Mouse (Mus musculus): ENCODE results near the gene Cdkn1a. TPM values are rescaled to one million over a fixed set of nuclear protein-coding genes. Genes with fewer than 3 reads are reported as not detected.

Gene Cdkn1a
- polyA plus RNA-seq, 1 experiment from 2014 or later: 114 TPM

DNA sequence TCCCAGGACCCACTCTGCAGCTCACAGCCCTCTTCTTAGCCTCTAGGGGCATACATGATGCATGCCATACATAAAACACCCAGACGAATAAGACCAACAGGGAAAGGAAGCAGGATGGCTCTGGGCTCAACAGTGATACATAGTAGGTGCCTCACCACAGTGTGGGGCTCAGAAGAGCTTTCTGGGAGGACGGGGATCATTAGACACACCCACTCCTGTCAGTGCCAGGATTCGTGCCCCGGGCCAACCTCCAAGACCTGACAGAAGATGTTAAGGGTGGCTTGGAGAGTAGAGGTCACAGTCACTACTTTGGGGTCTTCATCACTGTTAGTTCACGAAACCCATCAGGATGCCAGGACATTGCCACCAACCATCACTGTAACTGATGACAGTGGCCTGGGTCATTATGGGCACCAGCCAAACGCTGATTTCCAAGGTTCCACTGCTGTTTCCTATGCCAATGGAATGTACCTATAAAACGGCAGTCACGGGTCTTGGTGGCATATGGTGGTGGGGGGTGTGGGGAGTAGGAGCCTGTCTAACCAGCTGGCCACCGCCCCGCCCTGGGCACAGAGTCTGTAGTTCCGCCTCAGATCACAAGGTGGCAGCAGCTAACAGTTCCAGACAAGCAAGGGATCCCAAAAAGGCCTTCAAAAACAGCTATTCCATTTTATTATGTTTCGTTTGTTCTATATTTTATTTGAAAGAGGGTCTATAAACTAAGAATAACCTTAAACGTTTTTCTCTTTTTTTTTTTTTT, 41.8 kb upstream of the Cdkn1a start:
- 19% methylated on average over 13 of the region's 13 CpGs for WGBS
- H3K4me3 ChIP-seq (ENCODE audit: low read length): no peak overlapping the region
- peaks cover 23% of the 10 kb centered on the region for H3K4me1 ChIP-seq (ENCODE audit: control insufficient read depth, insufficient read depth, low read length)
- ATAC-seq: 0 out of 2 replicates have a peak, but pooled peaks have one; percentile 13
- H3K9ac ChIP-seq (ENCODE audit: low read depth, low read length): no peak overlapping the region
- no peaks in the 10 kb centered on the region for H3K27me3 ChIP-seq (replicated peaks; ENCODE audit: control insufficient read depth, insufficient read depth, low read length)
- H3K4me2 ChIP-seq (ENCODE audit: low read depth, low read length): no peak overlapping the region
- no peak overlapping the region for H3K27ac ChIP-seq (ENCODE audit: low read length)
- no peaks in the 10 kb centered on the region for H3K9me3 ChIP-seq (ENCODE audit: control insufficient read depth, low read length)
- peaks cover 10% of the 10 kb centered on the region for H3K36me3 ChIP-seq (ENCODE audit: control insufficient read depth, insufficient read depth, low read length)

DNA sequence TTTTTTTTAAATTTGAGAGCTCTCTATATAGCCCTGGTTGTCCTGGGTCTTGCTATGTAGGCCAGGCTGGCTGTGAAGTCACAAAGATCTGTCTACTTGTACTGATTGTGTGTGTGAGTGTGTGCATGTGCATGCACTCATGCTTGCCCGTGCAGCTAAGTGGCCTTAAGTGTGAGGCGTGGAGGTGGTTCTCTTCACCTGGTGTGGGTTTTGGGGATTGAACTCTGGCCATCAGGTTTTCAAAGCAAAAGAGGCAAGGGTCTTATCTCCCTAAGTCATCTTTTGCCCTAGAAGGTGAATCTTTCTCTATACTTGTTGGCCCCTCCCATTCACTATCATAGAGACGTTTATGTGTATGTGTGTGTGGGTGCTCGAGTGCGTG, 41.3 kb upstream of the Cdkn1a start:
- H3K4me2 ChIP-seq (ENCODE audit: low read depth, low read length): no peak overlapping the region
- no peak overlapping the region for H3K4me3 ChIP-seq (ENCODE audit: low read length)
- ATAC-seq: no peak
- H3K9ac ChIP-seq (ENCODE audit: low read depth, low read length): 0 out of 2 replicates have a peak overlapping the region, but pooled peaks have one; percentile 13
- H3K27ac ChIP-seq (ENCODE audit: low read length): peak overlapping the region; percentile 80
- H3K27me3 ChIP-seq (replicated peaks; ENCODE audit: control insufficient read depth, insufficient read depth, low read length): no peaks in the 10 kb centered on the region
- WGBS: 53% methylated on average over 5 of the region's 5 CpGs
- H3K9me3 ChIP-seq (ENCODE audit: control insufficient read depth, low read length): no peaks in the 10 kb centered on the region
- peaks cover 10% of the 10 kb centered on the region for H3K36me3 ChIP-seq (ENCODE audit: control insufficient read depth, insufficient read depth, low read length)
- peaks cover 29% of the 10 kb centered on the region for H3K4me1 ChIP-seq (ENCODE audit: control insufficient read depth, insufficient read depth, low read length)

DNA sequence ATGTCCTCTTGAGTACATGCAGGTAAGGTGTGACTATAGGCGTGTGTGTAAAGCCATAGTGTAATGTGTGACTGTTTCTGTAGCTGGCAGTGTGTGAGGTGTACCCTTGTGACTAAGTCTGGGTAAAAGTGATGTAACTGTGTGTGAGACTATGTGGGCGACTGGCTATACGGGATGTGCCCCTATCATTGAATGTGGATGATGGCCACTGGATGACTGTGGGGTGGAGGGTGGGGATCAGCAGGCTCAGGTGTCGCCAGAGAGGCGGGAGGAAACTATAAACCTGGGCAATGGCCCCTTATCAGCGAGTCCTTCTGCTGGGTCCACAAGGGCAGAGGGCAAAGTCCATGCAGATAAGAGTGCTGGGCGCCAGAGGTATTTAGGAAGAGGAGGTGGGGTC, 40.9 kb upstream of the Cdkn1a start:
- H3K4me2 ChIP-seq (ENCODE audit: low read depth, low read length): peak overlapping the region; percentile 44
- H3K9ac ChIP-seq (ENCODE audit: low read depth, low read length): peak overlapping the region; percentile 62; the same call in 1 of the 2 replicates
- no peaks in the 10 kb centered on the region for H3K27me3 ChIP-seq (replicated peaks; ENCODE audit: control insufficient read depth, insufficient read depth, low read length)
- WGBS: 52% methylated on average over 7 of the region's 7 CpGs
- peaks cover 30% of the 10 kb centered on the region for H3K4me1 ChIP-seq (ENCODE audit: control insufficient read depth, insufficient read depth, low read length)
- no peaks in the 10 kb centered on the region for H3K9me3 ChIP-seq (ENCODE audit: control insufficient read depth, low read length)
- H3K36me3 ChIP-seq (ENCODE audit: control insufficient read depth, insufficient read depth, low read length): peaks cover 10% of the 10 kb centered on the region
- 0 out of 2 replicates have a peak overlapping the region, but pooled peaks have one; percentile 10 for H3K4me3 ChIP-seq (ENCODE audit: low read length)
- peak overlapping the region; percentile 88 for H3K27ac ChIP-seq (ENCODE audit: low read length)
- ATAC-seq: peak; percentile 81

DNA sequence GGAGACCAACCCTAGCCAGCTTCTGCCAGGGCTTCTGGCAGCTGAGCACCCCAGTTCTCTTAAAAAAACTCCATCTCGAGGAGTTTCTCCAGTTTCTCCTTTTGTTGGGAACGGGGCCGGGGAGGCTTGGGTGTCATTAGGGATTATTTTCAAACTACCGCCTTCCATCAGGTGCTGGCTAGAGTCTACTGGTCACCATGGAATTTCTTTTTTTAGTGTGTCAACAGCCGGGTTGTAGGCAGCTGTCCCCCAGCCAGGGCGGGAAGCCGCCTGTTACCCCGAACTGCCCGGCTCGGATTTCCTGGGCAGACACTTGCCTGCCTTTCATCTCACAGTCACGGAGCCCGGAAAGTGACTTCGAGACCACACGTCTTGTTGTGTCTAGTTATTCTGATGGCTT, 40.0 kb upstream of the Cdkn1a start:
- Histone ChIP-seq H3K4me3 (ENCODE audit: low read length) (peak overlapping the region; percentile 14), H3K9ac (ENCODE audit: low read depth, low read length) (peak overlapping the region; percentile 62), H3K36me3 (ENCODE audit: control insufficient read depth, insufficient read depth, low read length) (peaks cover 10% of the 10 kb centered on the region), H3K27me3 (replicated peaks; ENCODE audit: control insufficient read depth, insufficient read depth, low read length) (no peaks in the 10 kb centered on the region), H3K4me1 (ENCODE audit: control insufficient read depth, insufficient read depth, low read length) (peaks cover 32% of the 10 kb centered on the region), H3K4me2 (ENCODE audit: low read depth, low read length) (peak overlapping the region; percentile 44), H3K9me3 (ENCODE audit: control insufficient read depth, low read length) (no peaks in the 10 kb centered on the region), H3K27ac (ENCODE audit: low read length) (peak overlapping the region; percentile 88)
- no peak for ATAC-seq
- WGBS: 31% methylated on average over 14 of the region's 14 CpGs

DNA sequence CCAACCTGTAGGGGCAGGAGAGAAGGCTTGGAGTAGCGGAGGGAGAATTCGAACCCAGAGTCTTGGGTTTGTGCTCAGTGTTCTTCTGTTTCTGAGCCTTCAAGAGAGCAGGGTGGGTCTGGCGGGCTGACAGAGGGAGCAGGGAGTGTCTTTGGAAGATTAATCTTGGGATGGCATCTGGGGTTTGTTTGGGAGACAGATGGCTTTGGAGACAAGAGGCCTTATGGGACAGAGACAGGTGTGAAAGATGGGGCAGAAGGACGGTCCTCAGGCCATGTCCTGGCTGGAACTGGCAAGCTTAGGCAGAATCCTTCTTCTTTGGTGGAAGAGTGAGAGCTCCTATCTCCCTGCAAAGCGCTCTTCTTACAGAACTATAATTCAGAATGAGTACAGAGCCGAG, 37.7 kb upstream of the Cdkn1a start:
- Histone ChIP-seq H3K9ac (ENCODE audit: low read depth, low read length) (no peak overlapping the region), H3K27me3 (replicated peaks; ENCODE audit: control insufficient read depth, insufficient read depth, low read length) (no peaks in the 10 kb centered on the region), H3K27ac (ENCODE audit: low read length) (no peak overlapping the region), H3K4me1 (ENCODE audit: control insufficient read depth, insufficient read depth, low read length) (peaks cover 41% of the 10 kb centered on the region), H3K36me3 (ENCODE audit: control insufficient read depth, insufficient read depth, low read length) (no peaks in the 10 kb centered on the region), H3K9me3 (ENCODE audit: control insufficient read depth, low read length) (no peaks in the 10 kb centered on the region), H3K4me3 (ENCODE audit: low read length) (no peak overlapping the region), H3K4me2 (ENCODE audit: low read depth, low read length) (no peak overlapping the region)
- ATAC-seq: no peak
- 85% methylated on average over 6 of the region's 6 CpGs for WGBS

DNA sequence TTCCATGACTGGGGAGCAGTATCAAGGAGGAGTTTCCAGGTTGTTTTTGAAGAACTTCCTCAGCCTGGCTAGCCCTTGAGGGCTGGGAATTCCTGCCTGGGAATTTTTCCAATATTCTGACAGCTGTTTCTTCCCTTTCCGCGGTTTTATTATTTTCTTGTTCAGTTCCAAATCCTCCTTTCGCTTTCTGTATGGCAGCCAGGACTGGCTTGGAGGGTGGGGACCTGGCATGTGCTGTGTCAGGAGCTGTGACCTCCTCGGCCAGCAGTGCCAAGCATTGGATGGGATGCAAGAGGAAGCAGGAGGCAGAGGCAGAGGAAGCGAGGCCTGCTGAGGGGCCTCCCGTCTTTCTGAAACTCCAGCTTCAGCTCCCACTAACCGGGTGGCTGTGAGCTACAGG, 36.9 kb upstream of the Cdkn1a start:
- Histone ChIP-seq H3K4me2 (ENCODE audit: low read depth, low read length) (no peak overlapping the region), H3K27me3 (replicated peaks; ENCODE audit: control insufficient read depth, insufficient read depth, low read length) (no peaks in the 10 kb centered on the region), H3K9ac (ENCODE audit: low read depth, low read length) (peak overlapping the region; percentile 37; the same call in 1 of the 2 replicates), H3K4me3 (ENCODE audit: low read length) (no peak overlapping the region), H3K36me3 (ENCODE audit: control insufficient read depth, insufficient read depth, low read length) (no peaks in the 10 kb centered on the region), H3K9me3 (ENCODE audit: control insufficient read depth, low read length) (no peaks in the 10 kb centered on the region), H3K27ac (ENCODE audit: low read length) (peak overlapping the region; percentile 40), H3K4me1 (ENCODE audit: control insufficient read depth, insufficient read depth, low read length) (peaks cover 41% of the 10 kb centered on the region)
- no peak for ATAC-seq
- WGBS: 25% methylated on average over 7 of the region's 7 CpGs

DNA sequence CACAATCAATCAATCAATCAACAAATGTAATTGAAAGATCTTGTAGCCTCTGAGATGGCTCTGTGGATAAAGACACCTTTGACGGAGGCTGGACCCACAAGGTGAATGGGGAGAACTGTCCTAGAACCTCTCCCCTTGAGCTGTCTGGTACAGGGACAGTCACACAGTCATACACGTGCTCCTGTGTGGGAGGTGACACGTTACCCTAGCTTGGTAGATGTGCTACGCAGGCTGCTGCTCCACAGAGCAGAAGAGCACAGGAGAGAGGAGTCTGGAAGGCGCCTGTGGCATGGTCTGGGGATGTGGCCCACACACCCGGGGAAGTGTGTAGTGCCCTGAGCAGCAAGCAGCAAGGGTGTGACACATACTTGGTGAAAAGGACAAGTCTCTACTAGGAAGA, 36.3 kb upstream of the Cdkn1a start:
- ATAC-seq: no peak
- Histone ChIP-seq H3K27ac (ENCODE audit: low read length) (no peak overlapping the region), H3K9ac (ENCODE audit: low read depth, low read length) (no peak overlapping the region), H3K9me3 (ENCODE audit: control insufficient read depth, low read length) (no peaks in the 10 kb centered on the region), H3K4me3 (ENCODE audit: low read length) (no peak overlapping the region), H3K27me3 (replicated peaks; ENCODE audit: control insufficient read depth, insufficient read depth, low read length) (no peaks in the 10 kb centered on the region), H3K4me1 (ENCODE audit: control insufficient read depth, insufficient read depth, low read length) (peaks cover 40% of the 10 kb centered on the region), H3K36me3 (ENCODE audit: control insufficient read depth, insufficient read depth, low read length) (no peaks in the 10 kb centered on the region), H3K4me2 (ENCODE audit: low read depth, low read length) (no peak overlapping the region)
- 79% methylated on average over 6 of the region's 6 CpGs for WGBS

DNA sequence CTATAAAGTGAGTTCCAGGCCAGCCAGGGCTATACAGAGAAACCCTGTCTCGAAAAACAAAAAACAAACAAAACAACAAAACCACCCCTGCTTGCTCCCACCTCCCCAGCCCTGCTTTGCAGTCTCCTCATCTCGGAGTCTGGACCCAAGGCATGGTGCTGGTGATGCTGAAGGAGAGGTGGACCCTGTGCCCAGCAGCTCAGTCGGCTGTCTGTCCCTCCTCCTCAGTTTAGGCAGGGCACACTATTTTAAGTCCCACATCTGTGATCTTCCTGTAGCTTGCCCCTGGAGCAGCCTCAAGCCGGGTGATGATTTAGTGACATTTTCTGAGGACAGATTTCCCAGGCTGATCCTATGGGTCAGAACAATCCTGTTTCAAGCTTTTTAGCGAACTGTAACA, 35.2 kb upstream of the Cdkn1a start:
- WGBS: 67% methylated on average over 5 of the region's 5 CpGs
- no peaks in the 10 kb centered on the region for H3K9me3 ChIP-seq (ENCODE audit: control insufficient read depth, low read length)
- ATAC-seq: no peak
- H3K27me3 ChIP-seq (replicated peaks; ENCODE audit: control insufficient read depth, insufficient read depth, low read length): no peaks in the 10 kb centered on the region
- no peak overlapping the region for H3K9ac ChIP-seq (ENCODE audit: low read depth, low read length)
- H3K27ac ChIP-seq (ENCODE audit: low read length): no peak overlapping the region
- peaks cover 36% of the 10 kb centered on the region for H3K4me1 ChIP-seq (ENCODE audit: control insufficient read depth, insufficient read depth, low read length)
- no peak overlapping the region for H3K4me3 ChIP-seq (ENCODE audit: low read length)
- no peak overlapping the region for H3K4me2 ChIP-seq (ENCODE audit: low read depth, low read length)
- no peaks in the 10 kb centered on the region for H3K36me3 ChIP-seq (ENCODE audit: control insufficient read depth, insufficient read depth, low read length)

DNA sequence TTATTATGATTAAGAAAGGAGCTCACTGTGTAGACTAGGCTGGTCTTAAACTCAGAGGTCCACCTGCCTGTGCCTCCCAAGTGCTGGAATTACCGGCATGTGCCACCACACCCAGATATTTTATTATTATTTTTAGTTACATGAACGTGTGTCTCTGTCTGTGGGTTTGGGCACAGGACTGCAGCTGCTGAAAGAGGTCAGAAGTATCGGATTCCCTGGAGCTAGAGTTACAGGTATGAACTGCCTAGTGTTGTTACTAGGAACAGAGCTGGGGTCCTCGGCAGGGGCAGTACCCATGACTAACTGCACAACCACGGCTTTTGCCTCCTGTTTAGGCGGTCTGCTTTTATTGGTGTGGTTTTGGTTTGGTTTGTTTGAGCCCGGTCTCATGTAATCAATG, 34.6 kb upstream of the Cdkn1a start:
- H3K4me2 ChIP-seq (ENCODE audit: low read depth, low read length): no peak overlapping the region
- no peaks in the 10 kb centered on the region for H3K9me3 ChIP-seq (ENCODE audit: control insufficient read depth, low read length)
- no peak overlapping the region for H3K9ac ChIP-seq (ENCODE audit: low read depth, low read length)
- 13% methylated on average over 7 of the region's 7 CpGs for WGBS
- H3K36me3 ChIP-seq (ENCODE audit: control insufficient read depth, insufficient read depth, low read length): no peaks in the 10 kb centered on the region
- 0 out of 2 replicates have a peak, but pooled peaks have one; percentile 21 for ATAC-seq
- no peaks in the 10 kb centered on the region for H3K27me3 ChIP-seq (replicated peaks; ENCODE audit: control insufficient read depth, insufficient read depth, low read length)
- H3K27ac ChIP-seq (ENCODE audit: low read length): no peak overlapping the region
- no peak overlapping the region for H3K4me3 ChIP-seq (ENCODE audit: low read length)
- peaks cover 31% of the 10 kb centered on the region for H3K4me1 ChIP-seq (ENCODE audit: control insufficient read depth, insufficient read depth, low read length)

Data from intestine, embryonic 16.5 days (tissue).